Mouse (Mus musculus) stomach, postnatal 0 days (tissue): ENCODE results near the gene Zfhx3. TPM values are rescaled to one million over a fixed set of nuclear protein-coding genes. Genes with fewer than 3 reads are reported as not detected.

Experiments used
- ATAC-seq: fragments of 200-750 bp; cut with Nextera tagmentation; 2 replicates; pipeline ENCODE4 v1.8.0; 2017; ENCODE audit not compliant: low FRiP score, low TSS enrichment
- DNase-seq: peaks from one replicate; pipeline ENCODE4 v3.0.0-alpha.2; 2016; ENCODE audit warnings: low spot score
- H3K27ac ChIP-seq: fragments of 300-500 bp; sonication (generic); replicated peaks from 2 replicates; pipeline ENCODE4 v1.5.1; 2014; ENCODE audit warnings: mild to moderate bottlenecking, control low read depth
- H3K27me3 ChIP-seq: fragments of 300-500 bp; sonication (generic); 2 replicates; pipeline ENCODE4 v1.6.1; 2014; ENCODE audit warnings: low read length; ENCODE audit not compliant: control insufficient read depth, insufficient read depth
- H3K36me3 ChIP-seq: fragments of 300-500 bp; sonication (generic); 2 replicates; pipeline ENCODE4 v1.6.1; 2014; ENCODE audit warnings: low read length, mixed read lengths; ENCODE audit not compliant: control insufficient read depth, insufficient read depth
- H3K4me1 ChIP-seq: fragments of 300-500 bp; sonication (generic); replicated peaks from 2 replicates; pipeline ENCODE4 v1.6.1; 2014; ENCODE audit warnings: antibody characterized with exemption; ENCODE audit not compliant: control insufficient read depth, insufficient read depth
- H3K4me2 ChIP-seq: fragments of 300-500 bp; sonication (generic); replicated peaks from 2 replicates; pipeline ENCODE4 v1.6.1; 2014; ENCODE audit warnings: low read depth, mild to moderate bottlenecking, control low read depth, moderate library complexity
- H3K4me3 ChIP-seq: fragments of 300-500 bp; sonication (generic); 2 replicates; pipeline ENCODE4 v1.5.1; 2014; ENCODE audit warnings: low read depth, low read length, control low read depth
- H3K9ac ChIP-seq: fragments of 300-500 bp; sonication (generic); 2 replicates; pipeline ENCODE4 v1.6.1; 2014; ENCODE audit warnings: mild to moderate bottlenecking, low read length, control low read depth, mixed read lengths
- H3K9me3 ChIP-seq: fragments of 300-500 bp; sonication (generic); 2 replicates; pipeline ENCODE4 v1.6.1; 2016; ENCODE audit warnings: low read length; ENCODE audit not compliant: control insufficient read depth
- CTCF ChIP-seq: IDR thresholded peaks from 2 replicates; pipeline ENCODE4 v1.5.1; 2016; ENCODE audit warnings: antibody characterized with exemption, low read depth, mild to moderate bottlenecking, moderate library complexity
- EP300 ChIP-seq: optimal IDR thresholded peaks from 2 replicates; pipeline ENCODE3; 2016; ENCODE audit warnings: antibody characterized with exemption
- WGBS: fragments of 180-500 bp; shearing (Covaris S2); extraction: QIAGEN DNeasy Blood & Tissue Kit; methylation state at CpG from one replicate; pipeline ENCODE4 v1.1.7; 2014; 5-methylcytosine and 5-hydroxymethylcytosine counted together
- polyA plus RNA-seq: library from polyadenylated mRNA; unstranded; fragments of >200 nt; fragmentation: Nextera tagmentation; extraction: Ambion mirVana; gene quantifications from 2 replicates; pipeline ENCODE4 v1.2.1, GENCODE M21; 2015

The Zfhx3 gene
- polyA plus RNA-seq, 1 experiment from 2014 or later: 4.6 TPM

DNA sequence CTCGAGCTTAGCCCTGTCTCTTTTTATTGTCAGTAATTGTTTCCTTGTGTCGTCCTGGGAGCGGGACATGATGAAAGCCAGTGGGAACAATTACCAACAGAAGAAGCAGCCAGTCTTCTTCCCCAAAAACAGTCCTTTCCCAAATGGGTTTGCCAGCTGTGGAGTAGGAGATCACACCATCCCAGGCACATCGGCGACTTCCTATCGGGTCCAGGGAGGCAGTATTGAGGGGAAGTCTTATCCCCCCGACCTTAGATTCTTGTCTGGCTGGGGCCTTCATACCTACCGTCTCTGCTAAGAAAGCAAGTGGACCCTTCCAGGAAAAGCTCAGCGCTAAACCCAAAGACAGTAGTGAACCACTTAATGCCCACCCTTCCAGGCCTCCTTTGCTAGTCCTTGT is 637.4 kb downstream of the Zfhx3 start:
- Histone ChIP-seq H3K36me3 (no peaks in the 10 kb centered on the region), H3K27me3 (no peaks in the 10 kb centered on the region), H3K4me2 (no peak overlapping the region), H3K9me3 (no peaks in the 10 kb centered on the region), H3K9ac (no peak overlapping the region), H3K27ac (no peak overlapping the region), H3K4me1 (no peaks in the 10 kb centered on the region), H3K4me3 (no peak overlapping the region)
- 81% methylated on average over 9 of the region's 9 CpGs for WGBS
- ATAC-seq: no peak
- no peak for TF ChIP-seq EP300
- no peak for TF ChIP-seq CTCF
- DNase-seq: no peak

DNA sequence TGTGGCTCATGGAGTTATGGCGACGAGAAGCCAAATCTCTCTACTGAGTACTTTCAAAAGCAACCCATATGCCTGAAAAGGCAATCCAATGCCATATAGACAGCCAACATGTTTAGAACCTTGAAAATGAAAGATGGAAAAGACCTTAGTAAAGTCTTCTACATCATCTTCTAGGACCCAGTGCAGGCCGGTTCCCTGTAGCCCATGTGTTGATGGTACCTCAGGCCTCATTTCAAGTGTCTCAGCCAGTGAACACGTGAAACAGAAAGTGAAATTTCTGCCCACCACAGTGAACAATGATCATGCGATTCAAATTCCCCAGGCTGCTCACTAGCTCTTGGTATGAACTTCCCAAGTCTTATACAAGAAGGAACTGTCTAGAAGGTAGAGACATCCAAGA is 637.9 kb downstream of the Zfhx3 start:
- ATAC-seq: no peak
- Histone ChIP-seq H3K36me3 (no peaks in the 10 kb centered on the region), H3K4me3 (no peak overlapping the region), H3K4me2 (no peak overlapping the region), H3K9me3 (no peaks in the 10 kb centered on the region), H3K27me3 (no peaks in the 10 kb centered on the region), H3K9ac (no peak overlapping the region), H3K4me1 (no peaks in the 10 kb centered on the region), H3K27ac (no peak overlapping the region)
- DNase-seq: no peak
- 95% methylated on average over 5 of the region's 5 CpGs for WGBS
- TF ChIP-seq CTCF: no peak
- TF ChIP-seq EP300: no peak

DNA sequence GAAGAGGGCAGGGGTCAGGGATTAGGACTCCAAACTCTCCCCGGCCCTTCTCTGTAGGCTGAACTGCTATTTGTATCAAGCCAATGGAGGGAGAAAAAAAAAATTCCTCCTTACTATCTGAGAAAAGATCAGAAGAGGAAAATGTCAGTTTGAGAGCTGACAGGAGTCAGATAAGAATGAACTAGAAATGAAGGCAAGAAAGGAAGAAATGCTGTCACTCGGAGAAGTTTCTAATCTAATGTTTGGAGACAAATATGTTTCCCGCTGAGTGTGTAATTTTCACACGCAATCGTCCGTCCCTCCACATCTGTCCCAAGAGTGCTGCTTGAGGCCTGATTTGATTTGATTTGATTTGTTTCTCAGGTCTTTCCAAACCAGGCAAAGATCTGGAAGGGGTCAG is 639.1 kb downstream of the Zfhx3 start:
- no peaks in the 10 kb centered on the region for H3K36me3 ChIP-seq
- TF ChIP-seq EP300 (no peak), CTCF (no peak)
- no peak overlapping the region for H3K27ac ChIP-seq
- no peak overlapping the region for H3K4me2 ChIP-seq
- no peaks in the 10 kb centered on the region for H3K27me3 ChIP-seq
- no peaks in the 10 kb centered on the region for H3K4me1 ChIP-seq
- H3K9me3 ChIP-seq: no peaks in the 10 kb centered on the region
- ATAC-seq (no peak), DNase-seq (no peak)
- no peak overlapping the region for H3K4me3 ChIP-seq
- H3K9ac ChIP-seq: no peak overlapping the region
- WGBS: 78% methylated on average over 6 of the region's 6 CpGs

DNA sequence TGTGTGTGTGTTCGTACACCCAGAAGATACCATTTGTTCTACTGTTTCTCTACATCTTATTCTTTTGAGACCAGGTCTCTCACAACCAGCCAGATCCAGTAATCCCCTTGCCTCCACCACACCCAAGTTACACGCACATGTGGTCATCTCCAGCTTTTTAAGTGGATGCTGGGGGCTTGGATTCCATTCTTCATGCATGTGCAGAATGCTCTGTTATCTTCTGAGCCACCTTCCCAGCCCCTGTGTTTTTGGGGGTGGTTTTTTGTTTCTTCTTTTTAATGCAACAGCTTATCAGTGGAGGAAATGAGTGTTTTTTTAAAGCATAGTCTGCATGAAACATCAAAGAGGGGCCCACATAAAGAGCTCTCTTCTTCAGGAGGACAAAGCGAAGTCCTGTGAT is 639.8 kb downstream of the Zfhx3 start:
- TF ChIP-seq CTCF (no peak), EP300 (no peak)
- Histone ChIP-seq H3K4me1 (no peaks in the 10 kb centered on the region), H3K4me2 (no peak overlapping the region), H3K36me3 (no peaks in the 10 kb centered on the region), H3K27me3 (no peaks in the 10 kb centered on the region), H3K27ac (no peak overlapping the region), H3K9me3 (no peaks in the 10 kb centered on the region), H3K4me3 (no peak overlapping the region), H3K9ac (no peak overlapping the region)
- ATAC-seq (no peak), DNase-seq (no peak)
- WGBS: 78% methylated on average over 3 of the region's 3 CpGs

DNA sequence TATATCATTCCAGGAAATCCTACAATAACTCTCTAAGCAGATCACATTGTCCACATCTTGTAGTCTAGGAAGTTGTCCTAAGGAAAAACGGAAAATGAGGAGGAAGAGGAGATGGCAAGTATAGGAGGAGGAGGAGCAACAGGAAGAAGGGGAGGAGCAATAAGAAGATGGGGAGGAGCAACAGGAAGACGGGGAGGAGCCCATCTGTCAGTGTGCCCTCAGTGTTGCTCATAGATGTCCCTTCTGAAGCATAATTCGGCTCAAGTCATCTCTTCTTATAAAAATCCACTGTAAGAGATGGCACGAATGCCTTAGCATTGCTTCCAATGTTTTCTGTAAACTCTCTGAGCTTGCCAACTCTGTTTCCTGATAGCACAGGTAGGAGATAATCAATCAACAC is 640.8 kb downstream of the Zfhx3 start:
- no peak overlapping the region for H3K4me3 ChIP-seq
- DNase-seq (no peak), ATAC-seq (no peak)
- 84% methylated on average over 4 of the region's 4 CpGs for whole genome bisulfite sequencing
- no peak for TF ChIP-seq CTCF
- TF ChIP-seq EP300: no peak
- no peaks in the 10 kb centered on the region for H3K36me3 ChIP-seq
- H3K27me3 ChIP-seq: no peaks in the 10 kb centered on the region
- no peak overlapping the region for H3K9ac ChIP-seq
- no peaks in the 10 kb centered on the region for H3K4me1 ChIP-seq
- H3K4me2 ChIP-seq: no peak overlapping the region
- no peak overlapping the region for H3K27ac ChIP-seq
- no peaks in the 10 kb centered on the region for H3K9me3 ChIP-seq

DNA sequence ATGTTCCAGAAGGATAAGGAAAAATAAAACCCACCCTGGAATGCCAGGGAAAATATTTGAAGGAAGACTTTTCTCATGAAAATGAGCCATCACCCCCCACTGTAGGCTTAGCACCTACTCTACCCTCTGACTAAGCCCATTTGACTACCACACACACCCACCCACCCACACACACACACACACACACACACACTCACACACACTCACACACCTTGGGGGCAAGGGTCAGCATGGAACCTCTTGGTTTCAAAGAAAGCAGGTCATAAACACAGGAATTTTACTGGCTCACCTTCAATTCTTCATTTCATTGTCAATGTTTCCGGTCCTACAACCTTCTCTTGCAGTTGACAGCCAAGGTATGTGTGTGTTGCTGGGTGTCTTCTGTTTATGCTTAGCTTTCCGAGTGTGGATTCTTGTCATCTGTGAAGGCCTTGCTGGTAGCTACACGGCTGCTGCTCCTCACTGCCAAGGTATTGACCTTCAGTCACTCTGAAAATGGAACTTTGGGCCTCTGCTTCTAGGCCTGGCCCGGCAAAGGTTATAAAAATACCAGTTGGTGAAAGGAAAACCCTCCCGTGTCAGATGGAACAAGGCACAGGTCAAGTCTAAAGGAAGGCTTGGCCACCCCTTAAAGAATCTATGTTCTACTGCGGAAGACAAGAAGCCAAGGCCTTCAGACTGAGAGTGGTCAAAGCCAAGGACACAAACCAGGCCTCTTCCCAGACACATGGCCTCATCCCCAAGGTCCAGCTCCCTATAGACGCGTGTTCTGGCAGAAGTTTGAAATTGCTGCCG is 641.6 kb downstream of the Zfhx3 start:
- Histone ChIP-seq H3K9me3 (no peaks in the 10 kb centered on the region), H3K9ac (no peak overlapping the region), H3K27ac (no peak overlapping the region), H3K4me2 (no peak overlapping the region), H3K4me3 (no peak overlapping the region), H3K36me3 (no peaks in the 10 kb centered on the region), H3K4me1 (no peaks in the 10 kb centered on the region), H3K27me3 (no peaks in the 10 kb centered on the region)
- DNase-seq (no peak), ATAC-seq (no peak)
- TF ChIP-seq EP300: no peak
- no peak for TF ChIP-seq CTCF
- WGBS: 72% methylated on average over 9 of the region's 9 CpGs
